Mouse (Mus musculus) right cerebral cortex, postnatal 36 days (tissue): ENCODE data around the gene Top2a.

Experiments used
- DNase-seq, 2 experiments: peaks; one replicate each; pipeline ENCODE4 v3.0.0; 2022; ENCODE audit warnings: low spot score in 2 of 2, mixed read lengths in 1 of 2

The Top2a gene

DNA sequence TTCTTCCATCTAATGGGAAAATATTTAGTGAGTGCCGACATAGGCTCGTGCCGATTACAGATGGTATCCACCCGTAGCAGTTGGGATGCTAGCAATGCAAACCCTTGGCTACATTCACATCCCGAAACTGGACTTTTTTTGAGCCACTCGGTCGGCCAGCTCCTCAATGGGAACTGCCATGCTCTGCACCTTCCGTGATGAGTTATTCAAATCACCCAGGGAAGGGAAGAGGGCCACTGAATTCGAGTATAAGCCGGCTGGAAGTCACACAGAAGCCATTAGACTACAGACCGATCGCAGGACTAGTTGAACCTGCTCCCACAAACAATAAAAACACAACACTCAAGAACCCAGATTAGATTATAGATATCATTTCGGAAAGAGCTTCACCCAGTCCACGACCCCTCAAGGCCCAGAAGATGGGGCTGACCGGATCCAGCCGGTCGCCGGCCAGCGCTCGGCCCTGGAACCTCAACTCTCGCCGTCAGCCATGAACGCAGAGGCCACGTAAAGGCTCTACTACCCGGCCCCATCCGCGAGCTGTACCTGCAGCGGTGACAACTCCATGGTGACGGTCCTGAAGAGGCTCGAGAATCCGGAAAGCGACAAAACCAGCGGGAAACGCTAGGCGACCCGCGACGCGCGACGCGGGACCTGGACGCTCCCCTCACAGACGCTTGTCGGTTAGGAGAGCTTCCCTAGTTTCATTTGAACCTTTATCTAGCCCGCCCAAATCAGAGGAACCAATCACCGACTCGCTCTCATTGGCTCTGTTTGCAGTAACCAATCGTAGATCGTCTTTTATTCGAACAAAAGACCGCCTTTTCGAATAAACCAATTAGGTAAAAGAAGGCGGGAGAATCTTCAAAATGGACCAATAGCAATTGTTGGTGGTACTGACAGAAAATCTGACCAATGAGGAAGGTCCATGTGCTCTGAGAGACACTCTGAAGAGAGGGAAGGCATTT, at the start of gene Top2a:
Gene Top2a (minus strand): TSS at position 690 of the 968 bp plus-strand sequence.
- DNase-seq = peak; percentile 87 to 93

DNA sequence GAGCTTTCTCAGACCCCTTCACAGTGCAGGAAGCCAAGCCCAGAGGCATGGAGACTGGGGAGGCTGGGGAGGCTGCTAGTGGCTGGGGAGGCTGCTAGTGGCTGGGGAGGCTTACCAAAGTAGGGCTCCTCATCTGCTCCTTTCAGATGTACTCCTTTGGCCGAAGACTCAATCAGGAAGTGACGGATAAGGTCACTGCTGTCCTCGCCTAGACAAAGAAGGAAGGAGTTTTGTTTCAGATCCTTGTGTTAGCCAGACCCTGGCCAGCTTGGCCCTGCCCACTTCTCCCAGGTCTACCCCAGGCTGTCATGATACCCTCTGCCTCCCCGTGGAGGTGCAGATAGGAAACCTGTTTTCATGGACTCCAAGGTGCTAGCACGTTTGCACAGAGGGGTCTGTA, 49.8 kb upstream of the Top2a start:
- no peak for DNase-seq

DNA sequence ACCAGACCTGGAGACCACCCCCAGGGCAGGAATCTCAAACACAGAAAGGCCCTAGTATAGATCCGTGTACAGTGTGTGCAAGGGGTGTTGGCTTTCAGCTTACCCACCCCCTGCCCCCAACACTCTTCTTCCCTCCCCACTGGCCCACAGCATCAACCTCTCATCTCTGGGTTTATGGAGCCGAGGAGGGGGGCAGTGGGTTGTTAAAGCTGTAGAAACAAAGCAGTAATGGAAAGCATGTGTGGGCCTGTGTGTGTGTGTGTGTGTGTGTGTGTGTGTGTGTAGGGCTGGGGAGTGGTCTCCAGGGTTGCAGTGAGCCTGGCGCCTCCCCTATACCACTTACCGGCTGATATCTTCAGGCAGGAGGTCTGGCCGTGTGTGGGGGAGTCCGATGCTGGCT, 47.9 kb upstream of the Top2a start:
- no peak for DNase-seq

DNA sequence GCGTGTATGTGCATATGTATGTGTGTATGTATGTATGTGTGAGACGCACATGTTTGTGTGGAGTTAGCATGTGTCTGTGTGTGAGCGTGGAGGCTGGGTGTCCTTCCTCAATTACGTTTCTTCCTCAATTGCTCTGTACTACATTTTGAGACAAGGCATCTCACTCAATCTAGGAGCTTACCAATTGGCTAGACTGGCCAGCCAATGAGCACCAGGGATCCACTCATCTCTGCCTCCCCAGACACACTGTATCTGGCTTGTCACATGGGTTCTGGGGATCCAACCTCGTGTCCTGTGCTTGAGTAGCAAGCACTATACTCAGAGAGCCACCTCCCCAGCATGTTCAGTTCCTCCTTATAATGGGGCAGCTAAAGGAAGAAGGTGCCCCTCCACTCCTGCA, 44.5 kb upstream of the Top2a start:
- no peak for DNase-seq

DNA sequence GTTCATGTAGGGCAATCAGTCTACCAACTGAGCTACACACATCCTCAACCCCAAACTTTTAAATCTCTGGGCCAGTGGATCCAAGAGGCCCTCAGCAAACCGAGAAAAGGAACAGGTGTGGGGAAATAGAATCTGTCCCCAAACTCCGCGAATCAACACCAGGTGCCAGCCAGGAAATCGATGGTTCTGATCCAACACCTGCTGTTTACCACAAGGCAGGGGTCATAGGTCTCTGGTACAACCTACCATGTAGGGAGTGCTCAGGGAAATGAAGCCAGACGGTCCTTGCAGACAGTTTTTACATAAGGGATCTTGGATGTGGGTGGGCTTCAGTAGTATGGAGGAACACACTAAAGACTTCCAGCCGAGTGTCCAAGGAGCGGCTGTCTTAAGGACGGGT, 43.6 kb upstream of the Top2a start:
- no peak for DNase-seq

DNA sequence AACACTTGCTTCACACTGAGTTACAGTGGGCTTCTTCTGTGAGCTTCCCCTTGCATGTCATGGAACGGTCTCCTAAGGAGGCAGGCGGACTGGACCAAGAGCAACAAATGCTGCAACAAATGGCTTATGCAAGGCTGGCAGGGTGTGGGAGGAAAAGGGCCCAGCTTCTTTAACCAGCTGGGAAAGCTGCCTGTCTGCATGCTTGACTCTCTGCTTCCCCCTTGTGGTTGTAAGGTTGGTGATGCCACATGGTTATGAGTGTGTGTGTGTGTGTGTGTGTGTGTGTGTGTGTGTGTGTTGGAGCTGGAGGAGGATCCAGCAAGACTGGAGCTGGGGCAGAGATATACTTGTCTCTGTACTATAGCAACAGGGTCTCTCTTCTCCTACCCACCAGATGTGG, 42.0 kb upstream of the Top2a start:
- peak; percentile 75 to 77 for DNase-seq

DNA sequence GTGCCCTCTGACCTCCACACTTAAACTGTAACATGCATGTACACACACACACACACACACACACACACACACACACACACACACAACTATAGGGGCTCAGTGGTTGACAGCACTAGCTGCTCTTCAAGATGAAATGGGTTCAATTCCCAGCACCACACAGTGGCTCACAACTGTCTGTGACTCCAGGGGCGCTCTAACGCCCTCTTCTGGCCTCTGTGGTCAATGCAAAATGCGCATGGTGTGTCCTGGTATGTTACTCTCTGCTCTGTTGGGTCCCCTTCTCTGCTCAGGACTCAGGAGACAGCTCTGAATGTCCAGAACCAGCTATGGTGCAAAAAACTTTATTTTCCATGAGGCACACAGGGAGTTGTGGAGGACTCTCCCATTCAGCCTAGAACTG, 41.4 kb upstream of the Top2a start:
- no peak for DNase-seq

DNA sequence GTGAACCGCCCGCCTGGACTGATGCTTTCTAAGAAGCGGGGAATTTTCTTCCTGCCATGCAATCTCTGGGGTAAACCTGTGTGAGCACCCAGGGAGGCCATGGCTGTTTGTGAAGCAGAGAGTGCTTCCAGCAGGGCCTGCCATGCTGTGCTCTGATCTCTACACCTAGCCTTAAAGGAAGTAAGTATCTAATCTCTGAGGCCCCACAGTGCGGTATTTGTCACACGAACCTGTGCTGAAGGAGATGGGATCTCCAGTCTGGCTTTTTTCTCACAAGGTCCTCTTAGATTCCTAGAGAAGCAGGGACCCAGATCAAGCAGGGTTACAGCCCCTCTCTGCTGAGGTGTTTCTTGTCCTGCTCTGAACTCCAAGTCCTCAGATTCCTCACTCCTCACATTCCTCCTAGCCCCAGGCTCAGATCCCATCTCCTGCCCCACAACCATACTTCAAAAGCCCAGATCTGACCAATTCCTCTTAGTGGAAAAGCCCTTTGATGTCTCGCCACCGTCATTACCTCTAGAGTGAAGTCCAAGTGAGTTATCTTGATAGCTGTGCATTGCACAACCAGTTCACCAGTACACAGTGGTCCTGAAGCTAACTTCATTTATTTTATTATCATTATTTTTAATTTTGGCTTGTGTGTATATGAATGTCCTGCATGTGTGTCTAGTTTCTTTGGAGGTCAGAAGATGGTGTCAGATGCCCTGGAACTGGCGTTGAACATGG, 39.6 kb upstream of the Top2a start:
- no peak for DNase-seq

DNA sequence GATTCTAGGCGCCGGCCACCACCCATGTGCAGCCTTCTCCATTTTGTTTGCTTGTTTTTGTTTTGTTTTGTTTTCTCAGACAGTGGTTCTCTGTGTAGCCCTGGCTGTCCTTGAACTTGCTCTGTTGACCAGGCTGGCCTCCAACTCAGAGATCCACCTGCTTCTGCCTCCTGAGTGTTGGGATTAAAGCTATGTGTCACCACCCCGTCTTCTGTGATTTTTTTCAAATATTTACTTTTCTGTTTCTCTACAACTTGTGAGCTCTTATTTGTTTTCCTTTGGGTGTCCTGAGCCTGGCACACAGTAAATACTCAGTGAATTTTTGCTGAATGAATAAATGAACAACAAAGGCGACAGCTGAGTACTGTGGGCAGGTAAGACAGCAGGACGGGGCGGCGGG, 38.7 kb upstream of the Top2a start:
- no peak for DNase-seq

DNA sequence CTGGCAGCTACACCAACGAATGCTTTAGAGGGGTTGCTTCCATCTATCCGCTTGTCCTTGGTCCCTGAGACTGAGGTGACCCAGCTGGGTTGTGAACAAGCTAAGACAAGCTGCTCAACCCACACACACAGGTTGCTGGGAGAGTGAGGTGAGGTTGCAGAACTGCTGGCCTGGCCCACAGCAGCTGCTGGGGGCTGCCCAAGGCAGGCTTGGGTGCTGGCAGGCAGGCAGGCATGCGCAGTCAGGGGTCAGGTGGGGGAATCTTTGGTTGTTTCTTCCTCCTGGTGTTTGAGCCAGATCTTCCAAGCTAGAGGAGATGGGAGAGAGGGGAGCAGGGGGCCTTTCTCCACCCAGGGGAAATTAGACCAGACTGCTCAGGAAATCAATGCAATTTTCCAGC, 36.4 kb upstream of the Top2a start:
- no peak for DNase-seq

DNA sequence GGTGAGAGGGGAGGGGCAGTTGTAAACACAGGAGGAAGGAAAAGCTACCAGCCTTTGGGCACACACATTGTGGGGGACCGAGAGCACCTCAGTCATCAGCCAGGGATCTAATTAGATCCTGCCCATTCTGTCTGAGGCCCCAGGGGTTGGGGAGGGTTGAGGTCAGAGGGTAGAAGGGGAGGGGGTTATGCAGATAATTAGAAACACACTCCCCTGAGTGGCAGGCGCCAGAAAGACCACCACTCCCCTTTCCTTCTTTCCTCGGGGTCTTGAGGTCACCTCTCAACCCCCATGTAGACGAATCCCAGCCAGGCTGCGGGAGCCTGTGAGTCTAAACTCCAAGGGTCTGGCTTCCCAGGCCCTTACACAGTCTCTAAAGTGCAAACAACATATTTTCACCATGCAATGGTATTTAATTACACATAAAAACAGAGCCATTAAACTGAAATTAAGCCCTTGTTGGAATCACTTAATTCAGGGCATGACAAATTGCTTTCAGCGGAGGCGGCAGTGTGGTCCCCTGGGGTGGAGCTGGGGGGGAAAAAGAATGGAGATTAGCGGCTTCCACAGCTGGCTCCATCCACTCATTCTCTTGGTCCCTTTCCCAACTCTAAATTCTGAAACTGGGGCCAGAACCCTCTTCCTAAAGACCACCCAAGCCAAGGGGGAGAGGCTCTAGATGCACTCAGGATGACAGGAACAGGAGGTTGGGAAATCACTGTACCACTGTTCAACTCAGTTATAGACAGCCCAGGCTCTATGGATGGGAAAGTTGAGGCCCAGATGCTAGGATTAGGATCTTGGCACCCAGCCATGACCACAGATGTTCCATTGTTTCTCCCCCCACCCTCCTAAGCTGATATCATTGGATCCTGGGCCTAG, 31.8 kb upstream of the Top2a start:
- no peak for DNase-seq

DNA sequence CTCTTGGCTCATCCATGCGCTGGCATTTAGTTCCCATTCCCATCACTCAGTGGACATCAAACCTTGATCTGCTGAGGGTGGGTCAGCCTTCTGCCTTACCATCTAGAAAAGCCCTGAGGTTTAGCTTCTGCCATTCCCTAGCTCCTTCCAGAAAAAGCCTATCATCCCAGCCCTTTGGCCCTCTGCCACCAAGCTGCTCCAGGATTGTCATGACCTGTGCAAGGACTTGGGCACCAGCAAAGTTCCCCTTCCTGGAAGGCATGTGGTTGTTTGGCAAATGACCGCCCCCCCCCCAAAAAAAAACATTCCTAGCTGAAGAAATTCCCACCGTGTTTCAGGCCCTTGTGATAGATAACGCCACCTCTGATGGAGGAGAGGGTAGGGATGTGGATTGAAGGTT, 31.2 kb upstream of the Top2a start:
- DNase-seq = no peak

DNA sequence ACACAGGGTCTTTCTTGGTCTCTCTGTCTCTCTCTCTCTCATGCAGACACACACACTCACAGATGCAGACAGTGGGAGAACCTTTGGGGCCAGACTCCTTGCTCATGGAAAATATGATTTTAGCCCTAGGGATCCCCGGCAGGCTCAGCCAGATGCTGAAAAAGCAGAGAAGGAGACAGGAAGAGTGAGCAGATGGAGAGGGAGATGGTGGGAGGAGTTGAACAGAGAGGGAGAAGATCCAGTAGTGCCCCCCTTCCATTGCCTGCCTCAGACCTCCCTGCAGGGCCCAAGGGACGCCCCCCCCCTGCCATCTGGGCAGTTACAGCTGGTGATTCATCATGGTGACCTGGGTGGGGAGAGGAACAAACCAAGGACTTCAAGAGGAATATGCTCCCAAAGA, 23.7 kb upstream of the Top2a start:
- no peak for DNase-seq

DNA sequence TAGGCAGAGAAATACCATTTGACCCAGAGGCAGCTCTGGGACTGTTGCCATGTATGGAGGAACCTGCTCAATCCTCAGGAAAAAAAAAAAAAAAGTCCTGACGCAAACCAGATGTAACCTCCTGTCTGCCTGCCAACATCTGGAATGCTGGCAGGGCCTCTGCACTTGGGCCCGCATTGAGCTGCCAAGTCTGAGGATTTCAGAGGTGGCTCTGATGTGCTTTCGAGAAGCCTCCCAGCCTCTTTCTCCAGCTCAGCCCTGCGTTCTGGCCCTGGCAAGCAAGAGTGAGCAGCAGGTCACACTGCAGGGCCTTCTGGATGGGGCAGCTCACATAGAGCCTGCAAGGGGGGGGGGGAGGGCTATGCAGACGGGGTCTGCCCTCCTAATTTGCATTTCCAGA, 23.1 kb upstream of the Top2a start:
- no peak for DNase-seq

DNA sequence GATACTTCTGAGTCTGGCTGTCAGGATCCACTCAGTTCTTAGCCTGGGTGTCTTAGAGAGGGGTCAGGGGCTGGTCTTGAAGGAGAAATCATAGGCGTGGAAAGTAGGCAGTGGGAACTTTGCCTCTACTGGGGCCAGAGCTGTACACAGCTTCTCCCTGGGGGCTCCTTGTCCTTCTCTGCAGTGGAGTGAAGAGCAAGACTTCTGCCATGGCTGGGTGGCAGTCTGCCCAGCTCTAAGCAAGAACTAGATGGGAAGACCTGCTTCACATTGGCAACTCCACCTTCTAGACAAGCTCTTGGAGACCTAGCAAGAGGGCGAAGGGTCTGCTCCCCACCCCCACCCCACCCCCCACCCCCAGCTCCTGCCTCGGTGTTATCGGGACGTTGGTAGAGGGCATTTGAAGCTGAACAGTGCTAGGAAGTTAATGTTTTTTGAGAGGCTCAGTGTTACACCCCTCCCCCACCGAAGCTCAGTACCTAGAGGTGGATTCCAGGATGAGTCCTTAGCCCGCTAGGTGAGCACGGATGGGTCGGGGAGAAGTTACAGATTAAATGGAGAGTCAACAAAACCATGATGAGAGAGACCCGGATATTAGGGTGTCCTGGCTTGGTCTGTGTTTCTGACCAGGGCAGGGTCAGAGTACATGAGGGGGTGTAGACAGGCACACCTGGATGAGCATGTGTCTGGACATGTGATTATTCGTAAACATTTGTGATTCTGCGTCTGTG, 21.3 kb upstream of the Top2a start:
- DNase-seq = no peak

DNA sequence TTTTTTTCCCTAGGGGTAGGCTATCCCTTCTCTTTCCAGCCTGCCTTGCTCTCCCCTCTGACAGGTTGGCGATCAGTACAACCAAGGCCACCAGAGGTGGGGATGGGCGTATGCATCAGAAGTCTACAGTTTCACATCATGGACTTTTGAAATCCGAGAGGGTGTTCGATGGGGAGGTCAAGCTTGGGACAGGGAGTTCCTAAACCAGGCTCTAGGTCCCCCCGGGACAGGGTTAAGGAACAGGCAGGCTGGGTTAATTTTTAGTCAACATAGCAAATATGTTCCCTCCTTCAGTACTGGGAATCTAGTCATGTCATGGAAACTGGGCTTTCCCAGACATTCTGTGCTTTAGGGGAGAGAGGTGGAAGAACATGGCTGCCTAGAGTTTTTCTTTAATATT, 20.3 kb upstream of the Top2a start:
- no peak for DNase-seq

DNA sequence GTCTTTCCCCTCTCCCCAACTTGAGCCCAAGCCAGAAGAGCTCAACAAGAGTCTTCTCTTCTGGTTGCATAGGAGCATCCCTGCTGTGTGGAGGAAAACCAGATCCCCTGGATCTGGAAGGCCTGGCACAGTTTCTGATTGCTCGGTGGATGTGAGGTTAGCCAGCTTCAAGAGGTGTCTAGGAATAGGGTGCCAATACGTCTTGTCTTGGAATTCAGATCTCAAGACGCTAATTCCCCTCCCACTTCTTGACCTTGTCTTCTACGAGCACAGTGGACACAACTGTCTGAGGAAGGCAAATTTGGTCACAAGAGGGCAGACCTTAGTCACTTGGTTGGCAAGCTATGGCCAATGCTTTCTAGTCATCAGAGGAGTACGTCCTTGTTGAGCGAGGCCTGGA, 19.6 kb upstream of the Top2a start:
- no peak for DNase-seq

DNA sequence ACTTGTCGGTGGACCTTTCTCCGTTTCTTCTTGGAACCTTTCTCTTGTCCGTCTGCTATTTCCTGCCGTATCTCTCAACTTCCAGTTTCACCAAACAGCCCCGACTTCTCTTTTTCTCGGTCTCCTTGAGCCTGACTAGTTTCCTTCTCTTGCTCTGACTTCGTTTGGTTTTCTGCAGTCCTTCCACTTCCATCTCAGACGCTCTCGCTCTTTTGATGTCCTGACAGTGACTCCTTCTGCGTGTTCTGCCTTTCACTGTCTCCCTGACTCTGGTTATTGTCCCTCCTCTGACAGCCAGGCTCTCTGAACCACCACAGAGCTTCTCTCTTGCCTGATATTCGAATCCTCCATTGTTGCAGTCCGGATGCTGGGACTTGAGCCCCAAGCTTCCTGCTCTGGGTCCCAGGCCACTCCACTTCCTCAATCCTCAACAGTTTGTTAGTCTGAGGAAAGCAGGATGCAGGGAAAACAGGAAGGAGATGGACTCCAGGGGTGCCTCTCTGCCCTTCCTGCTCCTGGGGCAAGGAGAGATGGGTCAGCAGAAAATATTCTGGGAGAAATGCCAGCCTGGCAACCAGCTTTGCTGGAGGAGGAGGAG, 18.9 kb upstream of the Top2a start:
- DNase-seq = no peak

DNA sequence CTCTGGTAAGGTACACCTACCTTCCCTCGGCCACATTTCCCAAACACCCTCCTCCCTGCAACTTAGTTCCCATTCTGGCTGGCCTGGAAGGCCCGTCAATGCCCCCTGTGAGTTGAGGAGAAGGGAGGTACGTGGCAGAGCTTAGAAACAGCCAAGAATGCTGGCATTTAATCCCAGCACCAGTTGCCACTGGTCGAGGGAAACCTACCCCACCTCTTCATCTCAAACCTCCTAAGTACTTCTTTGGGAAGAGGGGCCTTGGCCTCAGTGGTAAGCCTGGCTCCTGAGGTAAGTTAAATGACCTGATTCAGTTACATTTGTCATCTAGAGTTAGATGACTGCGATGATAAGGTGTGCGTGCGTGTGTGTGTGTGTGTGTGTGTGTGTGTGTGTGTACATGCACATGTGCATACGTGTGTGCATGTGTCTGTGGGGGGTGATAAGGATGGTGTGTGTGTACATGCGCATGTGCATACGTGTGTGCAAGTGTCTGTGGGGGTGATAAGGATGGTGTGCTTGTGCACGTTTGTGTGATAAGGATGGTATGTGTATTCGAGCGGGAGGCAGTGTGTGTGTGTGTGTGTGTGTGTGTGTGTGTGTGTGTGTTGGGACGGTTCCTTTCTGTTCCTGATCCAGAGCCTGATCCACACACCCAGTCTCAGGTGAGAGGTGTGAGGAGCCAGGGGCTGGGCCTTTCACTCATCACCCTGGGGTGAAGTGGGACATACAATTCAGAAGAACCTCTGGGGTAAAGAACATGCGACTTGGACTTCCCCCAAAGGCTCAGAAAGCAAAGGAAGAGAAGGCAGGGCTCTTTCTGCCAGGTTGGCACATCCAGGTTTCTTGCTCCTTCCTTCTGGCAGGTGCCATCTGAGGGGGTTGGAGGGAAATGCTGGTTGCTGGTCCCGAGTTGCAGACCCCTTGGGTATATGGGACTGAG, 18.1 kb upstream of the Top2a start:
- no peak for DNase-seq
